Mouse (Mus musculus) hindbrain, embryonic 11.5 days (tissue): ENCODE measurements around the gene Klhl2. TPM values are rescaled to one million over a fixed set of nuclear protein-coding genes. Genes with fewer than 3 reads are reported as not detected.

Source experiments
- ATAC-seq: fragments of 200-750 bp; cut with Nextera tagmentation; 2 replicates; pipeline ENCODE4 v1.8.0; 2017; ENCODE audit warnings: mild to moderate bottlenecking, moderate TSS enrichment, moderate library complexity; ENCODE audit not compliant: low FRiP score
- DNase-seq: peaks from one replicate; pipeline ENCODE4 v3.0.0-alpha.2; 2015; ENCODE audit warnings: low spot score
- H3K27ac ChIP-seq: fragments of 300-500 bp; sonication (generic); 2 replicates; pipeline ENCODE4 v1.5.1; 2014; ENCODE audit warnings: mild to moderate bottlenecking, low read depth, low read length
- H3K27me3 ChIP-seq: fragments of 300-500 bp; sonication (generic); 2 replicates; pipeline ENCODE4 v1.6.1; 2014; ENCODE audit warnings: mild to moderate bottlenecking, low read length, moderate library complexity, mixed read lengths; ENCODE audit not compliant: control insufficient read depth, insufficient read depth
- H3K36me3 ChIP-seq: fragments of 300-500 bp; sonication (generic); 2 replicates; pipeline ENCODE4 v1.6.1; 2014; ENCODE audit warnings: mild to moderate bottlenecking, low read length, moderate library complexity, mixed read lengths; ENCODE audit not compliant: control insufficient read depth, insufficient read depth
- H3K4me1 ChIP-seq: fragments of 300-500 bp; sonication (generic); replicated peaks from 2 replicates; pipeline ENCODE4 v1.6.1; 2014; ENCODE audit warnings: low read length, mixed read lengths; ENCODE audit not compliant: control insufficient read depth, insufficient read depth
- H3K4me2 ChIP-seq: fragments of 300-500 bp; sonication (generic); replicated peaks from 2 replicates; pipeline ENCODE4 v1.6.1; 2014; ENCODE audit warnings: mild to moderate bottlenecking, low read depth, low read length
- H3K4me3 ChIP-seq: fragments of 300-500 bp; sonication (generic); 2 replicates; pipeline ENCODE4 v1.5.1; 2014; ENCODE audit warnings: low read depth, low read length
- H3K9ac ChIP-seq: fragments of 300-500 bp; sonication (generic); 2 replicates; pipeline ENCODE4 v1.6.1; 2014; ENCODE audit warnings: low read depth, low read length
- H3K9me3 ChIP-seq: fragments of 300-500 bp; sonication (generic); 2 replicates; pipeline ENCODE4 v1.6.1; 2016; ENCODE audit warnings: low read length; ENCODE audit not compliant: control insufficient read depth
- WGBS: fragments of 180-500 bp; shearing (Covaris S2); extraction: QIAGEN DNeasy Blood & Tissue Kit; methylation state at CpG from one replicate; pipeline ENCODE4 v1.1.7; 2014; 5-methylcytosine and 5-hydroxymethylcytosine counted together
- polyA plus RNA-seq: library from polyadenylated mRNA; unstranded; fragments of >200 nt; fragmentation: Nextera tagmentation; extraction: Ambion mirVana; gene quantifications from 2 replicates; pipeline ENCODE4 v1.2.1, GENCODE M21; 2014

Gene Klhl2
- polyA plus RNA-seq, 1 experiment from 2014 or later: 14.9 TPM

DNA sequence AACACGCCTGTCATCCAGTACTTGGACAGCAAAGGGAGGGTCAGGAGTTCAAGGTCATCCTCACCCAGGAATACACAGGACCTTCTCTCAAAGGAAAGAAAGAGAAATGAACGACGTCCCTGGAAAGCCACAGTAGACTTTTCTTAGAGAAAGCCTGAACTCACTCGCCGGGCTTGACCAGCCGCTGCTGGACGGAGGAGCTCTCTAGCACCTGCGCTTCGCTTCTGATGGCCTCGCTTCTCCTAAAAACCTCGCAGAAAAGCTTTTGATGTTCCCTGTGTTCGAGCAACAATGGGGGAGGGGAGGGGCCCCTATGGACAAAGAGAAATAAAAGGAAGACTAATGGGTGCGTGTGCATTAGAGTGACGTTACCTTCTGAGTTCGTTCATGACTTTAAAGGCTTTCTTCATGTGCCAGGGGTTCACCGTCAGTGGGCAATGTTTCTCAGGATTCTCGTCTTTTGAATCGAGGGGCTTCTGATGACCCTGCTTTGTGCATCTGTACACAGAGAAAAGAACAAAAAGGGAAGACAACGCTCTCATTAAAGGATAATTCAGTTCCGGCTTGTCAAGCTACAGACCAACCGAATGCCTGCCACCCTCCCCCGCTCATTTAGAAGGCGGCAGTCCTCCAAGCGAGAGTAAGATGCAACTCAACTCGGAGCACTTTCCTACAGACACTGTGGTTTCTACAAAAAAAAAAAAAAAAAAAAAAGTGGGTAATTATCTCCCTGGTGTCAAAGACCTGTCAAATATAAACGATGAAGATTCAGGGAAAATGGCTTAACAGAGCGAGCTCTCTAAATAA, 15.5 kb downstream of the Klhl2 start:
- H3K36me3 ChIP-seq: peaks cover 2% of the 10 kb centered on the region; the same call in 1 of the 2 replicates
- H3K4me1 ChIP-seq: 0 out of 2 replicates have a peak, but pooled peaks cover 2% of the 10 kb centered on the region
- H3K9me3 ChIP-seq: no peaks in the 10 kb centered on the region
- H3K27me3 ChIP-seq: no peaks in the 10 kb centered on the region
- DNase-seq (peak; percentile 37), ATAC-seq (peak; percentile 51; the same call in 1 of the 2 replicates)
- no peak overlapping the region; the same call in 1 of the 2 replicates for H3K9ac ChIP-seq
- no peak overlapping the region; the same call in 1 of the 2 replicates for H3K27ac ChIP-seq
- no peak overlapping the region; the same call in 1 of the 2 replicates for H3K4me3 ChIP-seq
- H3K4me2 ChIP-seq: peak overlapping the region; percentile 28; the same call in 1 of the 2 replicates
- WGBS: 30% methylated on average over 27 of the region's 27 CpGs

DNA sequence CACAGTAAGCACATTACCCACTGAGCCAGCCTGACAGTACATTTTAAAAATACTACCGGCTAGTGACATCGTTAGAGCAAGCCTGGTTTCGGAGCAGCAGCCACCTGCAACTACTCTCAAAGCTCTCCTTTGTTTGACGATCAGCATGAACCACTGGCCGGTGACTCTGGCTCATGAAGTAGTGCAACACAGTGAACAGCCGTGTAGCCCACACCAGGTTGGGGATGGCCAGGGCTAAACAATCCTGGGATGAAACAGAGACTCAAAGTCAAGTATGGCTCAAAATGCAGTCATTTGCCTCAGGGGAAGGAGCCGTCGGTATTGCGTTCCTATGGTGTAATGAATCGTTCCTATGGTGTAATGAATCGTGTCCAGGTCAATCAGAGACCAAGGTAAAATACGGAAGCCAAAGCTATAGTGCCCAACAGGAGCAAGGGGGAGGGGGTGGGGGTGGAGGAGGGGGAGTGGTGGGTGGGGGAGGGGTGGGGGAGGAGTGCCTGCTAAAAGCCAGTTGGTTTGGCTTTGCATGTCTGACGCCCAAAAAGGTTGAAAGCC, 17.2 kb downstream of the Klhl2 start:
- 0 out of 2 replicates have a peak, but pooled peaks cover 2% of the 10 kb centered on the region for H3K4me1 ChIP-seq
- peaks cover 2% of the 10 kb centered on the region; the same call in 1 of the 2 replicates for H3K36me3 ChIP-seq
- 75% methylated on average over 12 of the region's 13 CpGs for WGBS
- peak; percentile 28 for ATAC-seq
- no peak overlapping the region for H3K4me2 ChIP-seq
- H3K27me3 ChIP-seq: no peaks in the 10 kb centered on the region
- DNase-seq: peak; percentile 19
- H3K4me3 ChIP-seq: no peak overlapping the region
- H3K9ac ChIP-seq: no peak overlapping the region
- H3K27ac ChIP-seq: no peak overlapping the region
- no peaks in the 10 kb centered on the region for H3K9me3 ChIP-seq

DNA sequence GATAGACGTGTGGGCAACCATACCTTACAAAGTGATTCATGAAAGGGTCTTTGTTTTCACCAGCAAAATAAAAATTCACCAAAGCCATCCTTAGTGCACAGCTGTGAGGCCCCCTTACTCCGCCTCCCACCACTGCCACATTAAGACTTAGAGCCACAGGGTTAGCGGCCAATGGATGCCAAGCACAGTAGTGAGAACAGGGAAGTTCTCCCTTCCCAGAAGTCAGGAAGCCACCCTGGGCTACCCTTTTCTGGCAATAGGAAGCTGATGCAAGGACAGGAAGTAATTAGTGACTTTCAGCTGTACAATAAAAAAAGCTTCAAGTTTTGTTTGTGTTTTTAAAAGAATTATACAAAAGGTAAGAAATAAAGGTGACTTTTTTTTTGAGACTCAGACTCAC, 18.2 kb downstream of the Klhl2 start:
- ATAC-seq (no peak), DNase-seq (no peak)
- no peak overlapping the region for H3K4me2 ChIP-seq

DNA sequence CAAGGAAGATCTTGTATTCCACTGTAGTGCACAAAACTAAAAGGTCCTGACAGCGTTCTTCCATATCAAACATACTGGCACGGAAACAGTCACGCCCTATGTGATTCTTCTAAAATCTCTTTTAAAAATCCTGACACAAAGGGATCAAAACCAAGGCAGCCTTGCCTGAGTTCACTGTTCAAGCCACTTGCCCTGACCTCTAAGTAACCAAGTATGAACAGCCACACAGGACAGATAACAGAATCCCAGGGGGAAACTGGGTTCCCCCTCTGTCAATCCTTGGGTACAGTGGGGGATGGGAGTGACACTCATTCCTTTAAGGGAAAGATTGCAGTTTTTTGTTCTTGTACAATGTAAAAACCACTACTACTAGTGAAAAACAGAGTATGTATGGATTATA, 19.9 kb downstream of the Klhl2 start:
- no peak overlapping the region for H3K9ac ChIP-seq
- peaks cover 2% of the 10 kb centered on the region; the same call in 1 of the 2 replicates for H3K36me3 ChIP-seq
- no peaks in the 10 kb centered on the region for H3K27me3 ChIP-seq
- WGBS: 95% methylated on average over 3 of the region's 3 CpGs
- H3K4me3 ChIP-seq: no peak overlapping the region
- 0 out of 2 replicates have a peak, but pooled peaks cover under 1% of the 10 kb centered on the region for H3K4me1 ChIP-seq
- ATAC-seq (no peak), DNase-seq (no peak)
- H3K4me2 ChIP-seq: no peak overlapping the region
- H3K9me3 ChIP-seq: no peaks in the 10 kb centered on the region
- H3K27ac ChIP-seq: no peak overlapping the region

More for the DNA sequence above, 18.2 kb downstream of the Klhl2 start:
- no peak overlapping the region for H3K27ac ChIP-seq
- H3K36me3 ChIP-seq: peaks cover 2% of the 10 kb centered on the region; the same call in 1 of the 2 replicates
- no peak overlapping the region for H3K4me3 ChIP-seq
- H3K9me3 ChIP-seq: no peaks in the 10 kb centered on the region
- no peak overlapping the region for H3K9ac ChIP-seq
- no peaks in the 10 kb centered on the region for H3K27me3 ChIP-seq
- 0 out of 2 replicates have a peak, but pooled peaks cover 2% of the 10 kb centered on the region for H3K4me1 ChIP-seq
- 78% methylated on average over 3 of the region's 3 CpGs for whole genome bisulfite sequencing

DNA sequence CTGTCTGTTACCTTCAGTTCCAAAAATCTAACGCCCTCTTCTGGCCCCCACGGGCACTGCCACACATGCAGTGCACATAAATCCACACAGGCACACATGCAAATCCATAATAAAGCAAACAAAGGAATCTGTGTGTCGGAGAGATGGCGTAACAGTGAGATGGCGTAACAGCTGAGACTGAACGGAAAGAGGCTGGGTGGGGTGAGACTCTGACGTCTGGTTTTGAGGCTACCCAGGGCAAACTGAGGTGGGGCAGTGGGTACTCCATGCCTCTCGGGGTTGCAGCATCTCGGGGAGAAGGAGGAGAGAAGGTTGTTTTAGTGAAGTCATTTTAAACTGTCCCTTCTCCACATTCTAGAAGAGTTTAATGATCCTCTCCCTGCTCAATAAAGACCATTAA, 20.4 kb downstream of the Klhl2 start:
- ATAC-seq (no peak), DNase-seq (no peak)
- H3K4me2 ChIP-seq: no peak overlapping the region
- 95% methylated on average over 9 of the region's 9 CpGs for WGBS
- no peaks in the 10 kb centered on the region for H3K4me1 ChIP-seq
- no peaks in the 10 kb centered on the region for H3K9me3 ChIP-seq
- peaks cover 2% of the 10 kb centered on the region; the same call in 1 of the 2 replicates for H3K36me3 ChIP-seq
- H3K27ac ChIP-seq: no peak overlapping the region
- H3K9ac ChIP-seq: no peak overlapping the region
- H3K27me3 ChIP-seq: no peaks in the 10 kb centered on the region
- H3K4me3 ChIP-seq: no peak overlapping the region

DNA sequence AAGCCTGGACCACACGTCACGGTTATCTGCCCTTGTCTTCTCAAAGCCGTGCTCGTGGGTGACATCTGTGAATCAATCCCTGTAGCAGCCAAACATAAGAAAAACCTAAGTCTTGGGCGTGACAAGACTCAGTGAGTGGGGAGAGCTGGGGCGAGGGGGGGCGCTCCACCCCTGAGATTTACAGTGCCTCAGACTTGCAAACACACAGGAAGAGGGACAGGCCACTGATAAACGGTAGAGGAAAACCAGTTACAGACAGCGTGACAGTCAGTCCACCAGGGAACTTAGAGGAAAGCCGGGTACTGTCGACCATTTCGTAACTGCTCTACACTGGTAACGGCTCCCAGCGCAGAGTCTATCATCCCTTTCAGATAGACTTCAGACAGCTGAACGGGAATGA, 21.4 kb downstream of the Klhl2 start:
- Histone ChIP-seq H3K4me1 (no peaks in the 10 kb centered on the region), H3K9ac (no peak overlapping the region), H3K27me3 (no peaks in the 10 kb centered on the region), H3K9me3 (no peaks in the 10 kb centered on the region), H3K4me3 (no peak overlapping the region), H3K27ac (no peak overlapping the region), H3K4me2 (no peak overlapping the region), H3K36me3 (peaks cover 2% of the 10 kb centered on the region; the same call in 1 of the 2 replicates)
- no peak for DNase-seq
- no peak for ATAC-seq
- 89% methylated on average over 15 of the region's 15 CpGs for WGBS

DNA sequence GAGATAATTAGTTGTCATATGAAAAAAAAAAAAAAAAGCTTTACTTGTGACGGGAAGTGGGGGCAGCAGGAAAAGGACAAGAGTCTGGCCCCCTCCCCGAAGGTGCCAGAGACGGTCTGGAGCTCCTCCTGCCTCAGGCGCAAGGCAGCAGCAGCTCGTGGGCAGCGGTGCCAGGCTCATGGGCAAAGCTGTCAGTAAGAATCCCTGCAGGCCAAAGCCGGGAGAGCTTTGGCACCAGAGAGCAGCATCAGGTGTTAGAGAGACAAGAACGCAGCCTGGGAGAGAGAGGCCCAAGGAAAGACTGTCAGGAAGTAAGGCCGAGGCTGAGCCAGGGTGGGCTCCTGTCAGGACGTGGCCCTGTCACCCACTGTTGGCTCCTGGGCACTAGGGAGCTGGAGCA, 22.5 kb downstream of the Klhl2 start:
- H3K4me3 ChIP-seq: no peak overlapping the region
- no peak overlapping the region for H3K4me2 ChIP-seq
- H3K27me3 ChIP-seq: no peaks in the 10 kb centered on the region
- H3K9me3 ChIP-seq: no peaks in the 10 kb centered on the region
- H3K36me3 ChIP-seq: peaks cover 2% of the 10 kb centered on the region; the same call in 1 of the 2 replicates
- 91% methylated on average over 10 of the region's 10 CpGs for WGBS
- no peak overlapping the region for H3K9ac ChIP-seq
- DNase-seq: no peak
- H3K4me1 ChIP-seq: no peaks in the 10 kb centered on the region
- no peak overlapping the region for H3K27ac ChIP-seq
- no peak for ATAC-seq

DNA sequence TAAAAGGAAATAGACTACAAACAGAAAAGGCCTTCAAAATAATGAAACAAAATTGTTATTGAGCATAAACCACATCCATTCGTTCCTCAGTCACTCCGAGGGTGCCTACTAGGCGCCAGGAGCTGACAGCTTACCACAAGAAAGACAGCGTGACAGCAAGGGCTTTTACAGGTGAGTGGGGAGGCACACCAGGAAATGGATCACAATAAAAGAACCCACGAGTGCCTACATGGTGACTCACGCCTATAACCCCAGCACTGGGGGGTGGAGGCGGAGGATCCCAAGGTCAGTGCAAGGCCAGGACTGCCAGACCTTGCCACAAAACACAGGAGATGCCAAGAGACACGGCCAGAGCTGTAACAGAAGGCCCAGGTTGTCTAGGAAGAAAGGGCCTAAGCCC, 23.4 kb downstream of the Klhl2 start:
- Histone ChIP-seq H3K4me1 (no peaks in the 10 kb centered on the region), H3K27ac (no peak overlapping the region), H3K9me3 (no peaks in the 10 kb centered on the region), H3K4me3 (no peak overlapping the region), H3K36me3 (peaks cover 2% of the 10 kb centered on the region; the same call in 1 of the 2 replicates), H3K4me2 (no peak overlapping the region), H3K27me3 (no peaks in the 10 kb centered on the region), H3K9ac (no peak overlapping the region)
- DNase-seq: no peak
- ATAC-seq: no peak
- 86% methylated on average over 8 of the region's 8 CpGs for WGBS
